Mouse (Mus musculus) MEL (cell line): ENCODE data around the gene Lmod3.

Experiments
- MAZ ChIP-seq: IDR thresholded peaks from 2 replicates; pipeline ENCODE4 v1.6.1; 2012; ENCODE audit warnings: low read depth, mild to moderate bottlenecking, inconsistent platforms, low read length, improper control_type of control experiment
- MYB ChIP-seq: IDR thresholded peaks from 2 replicates; pipeline ENCODE4 v1.6.1; 2011; ENCODE audit warnings: mild to moderate bottlenecking, low read depth, low read length, improper control_type of control experiment
- POLR2A ChIP-seq, 2 experiments: IDR thresholded peaks; 2 replicates each; pipeline ENCODE4 v1.6.1; 2011 to 2012; ENCODE audit warnings: low read length in 2 of 2, mild to moderate bottlenecking in 2 of 2, control low read depth in 1 of 2, improper control_type of control experiment in 1 of 2, low read depth in 1 of 2, moderate library complexity in 1 of 2; ENCODE audit not compliant: control insufficient read depth in 1 of 2, insufficient read depth in 1 of 2, poor library complexity in 1 of 2
- TAL1 ChIP-seq: IDR thresholded peaks from 2 replicates; pipeline ENCODE4 v1.6.1; 2012; ENCODE audit warnings: mild to moderate bottlenecking, inconsistent platforms, low read length, moderate library complexity, mixed read lengths

DNA sequence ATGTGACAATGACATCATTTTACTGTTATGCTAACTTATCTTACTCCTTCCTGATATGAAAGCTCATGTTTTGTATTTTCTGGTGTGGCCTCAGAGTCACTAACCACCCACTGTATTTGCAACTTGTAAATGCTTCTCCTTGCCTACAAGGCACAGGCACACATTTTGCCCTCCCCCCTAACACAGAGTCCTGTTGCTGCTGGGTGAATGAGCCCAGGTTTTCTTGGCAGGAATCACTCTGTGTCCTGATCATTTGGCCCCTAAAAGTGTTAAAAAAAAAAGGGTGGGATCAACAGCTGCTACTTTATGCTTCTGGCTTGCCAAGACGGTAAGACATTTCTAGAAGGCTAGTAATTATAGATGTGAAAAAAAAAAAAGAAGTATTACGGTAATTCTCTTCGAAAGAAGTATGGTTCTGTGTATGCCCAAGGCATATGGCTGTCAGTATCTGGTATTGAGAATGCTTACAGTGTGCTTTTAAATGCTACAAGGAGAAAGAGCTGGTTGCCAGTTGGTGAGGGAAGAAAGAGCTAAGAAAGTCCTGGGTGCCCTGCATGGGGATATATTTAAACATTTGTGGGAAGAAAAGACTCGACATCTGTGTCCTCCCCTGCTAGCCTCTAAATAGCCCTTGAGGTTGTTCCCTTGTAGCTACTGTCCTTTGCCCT, 36.3 kb downstream of the Lmod3 start:
- TF ChIP-seq POLR2A (IDR thresholded peaks at IDR 0.05; ENCODE audit: control insufficient read depth in 1 of 2, insufficient read depth in 1 of 2, low read depth in 1 of 2, low read length in 2 of 2, poor library complexity in 1 of 2): no peak
- no peak for TF ChIP-seq MAZ
- no peak for TF ChIP-seq TAL1
- TF ChIP-seq MYB: no peak
